Mouse (Mus musculus): ENCODE data around the gene Spon2.
A peak's percentile ranks its signal among the peaks of the same experiment; 100 is the strongest.

The Spon2 gene

GRCm38 (mm10) chr5:33218081-33218480, at the start of gene Spon2:
Spon2 (minus strand) TSS chr5:33218455.
- no peak for DNase-seq (ENCODE audit: low spot score)

- DNase-seq (ENCODE audit: low spot score) = no peak
These were observed 36.2 kb upstream of the Spon2 start for GRCm38 (mm10) chr5:33254416-33254815.

GRCm38 (mm10) chr5:33248186-33248585, 29.9 kb upstream of the Spon2 start:
- DNase-seq (ENCODE audit: low spot score) = no peak

GRCm38 (mm10) chr5:33247387-33247786, 29.1 kb upstream of the Spon2 start:
- no peak for DNase-seq (ENCODE audit: low spot score)

GRCm38 (mm10) chr5:33245701-33246100, 27.4 kb upstream of the Spon2 start:
- DNase-seq (ENCODE audit: low spot score) = peak; percentile 68

- DNase-seq (ENCODE audit: low spot score) = no peak
These were observed 26.2 kb upstream of the Spon2 start for GRCm38 (mm10) chr5:33244377-33244920.

- no peak for DNase-seq (ENCODE audit: low spot score)
These were observed 21.7 kb upstream of the Spon2 start for GRCm38 (mm10) chr5:33239934-33240333.

GRCm38 (mm10) chr5:33239111-33239714, 21.0 kb upstream of the Spon2 start:
- DNase-seq (ENCODE audit: low spot score) = no peak

- DNase-seq (ENCODE audit: low spot score) = no peak
These were observed 20.0 kb upstream of the Spon2 start for GRCm38 (mm10) chr5:33238256-33238645.

GRCm38 (mm10) chr5:33237600-33238255, 19.5 kb upstream of the Spon2 start:
- no peak for DNase-seq (ENCODE audit: low spot score)

- no peak for DNase-seq (ENCODE audit: low spot score)
These were observed 16.3 kb upstream of the Spon2 start for GRCm38 (mm10) chr5:33234391-33235031.

- DNase-seq (ENCODE audit: low spot score) = no peak
These were observed 14.5 kb upstream of the Spon2 start for GRCm38 (mm10) chr5:33232791-33233190.

- no peak for DNase-seq (ENCODE audit: low spot score)
These were observed 12.0 kb upstream of the Spon2 start for GRCm38 (mm10) chr5:33230285-33230684.

- DNase-seq (ENCODE audit: low spot score) = no peak
These were observed 10.2 kb upstream of the Spon2 start for GRCm38 (mm10) chr5:33228428-33228827.

- no peak for DNase-seq (ENCODE audit: low spot score)
These were observed 7.4 kb upstream of the Spon2 start for GRCm38 (mm10) chr5:33225673-33226072.

GRCm38 (mm10) chr5:33224491-33224890, 6.2 kb upstream of the Spon2 start:
- no peak for DNase-seq (ENCODE audit: low spot score)

- DNase-seq (ENCODE audit: low spot score) = no peak
These were observed 4.8 kb upstream of the Spon2 start for GRCm38 (mm10) chr5:33222841-33223744.

- no peak for DNase-seq (ENCODE audit: low spot score)
These were observed 4.1 kb upstream of the Spon2 start for GRCm38 (mm10) chr5:33222389-33222788.

- no peak for DNase-seq (ENCODE audit: low spot score)
These were observed 2.2 kb upstream of the Spon2 start for GRCm38 (mm10) chr5:33220350-33221044.

GRCm38 (mm10) chr5:33219831-33220230, 1.6 kb upstream of the Spon2 start:
- no peak for DNase-seq (ENCODE audit: low spot score)

GRCm38 (mm10) chr5:33218746-33219449, 643 bp upstream of the Spon2 start:
- DNase-seq (ENCODE audit: low spot score) = no peak
